Mouse (Mus musculus) testis, adult 2 months (tissue): ENCODE data around the gene Krt4.

ENCODE experiments used
- CTCF ChIP-seq: fragments of 200-500 bp; IDR thresholded peaks from 2 replicates; pipeline ENCODE4 v1.5.1; 2012; ENCODE audit warnings: low read depth, mild to moderate bottlenecking, inconsistent platforms, low read length, moderate library complexity; ENCODE audit not compliant: control insufficient read depth, insufficient read depth, insufficient replicate concordance
- POLR2A ChIP-seq: fragments of 200-500 bp; IDR thresholded peaks from 2 replicates; pipeline ENCODE4 v1.6.1; 2012; ENCODE audit warnings: low read depth, mild to moderate bottlenecking, inconsistent platforms, low read length, moderate library complexity; ENCODE audit not compliant: control insufficient read depth

DNA sequence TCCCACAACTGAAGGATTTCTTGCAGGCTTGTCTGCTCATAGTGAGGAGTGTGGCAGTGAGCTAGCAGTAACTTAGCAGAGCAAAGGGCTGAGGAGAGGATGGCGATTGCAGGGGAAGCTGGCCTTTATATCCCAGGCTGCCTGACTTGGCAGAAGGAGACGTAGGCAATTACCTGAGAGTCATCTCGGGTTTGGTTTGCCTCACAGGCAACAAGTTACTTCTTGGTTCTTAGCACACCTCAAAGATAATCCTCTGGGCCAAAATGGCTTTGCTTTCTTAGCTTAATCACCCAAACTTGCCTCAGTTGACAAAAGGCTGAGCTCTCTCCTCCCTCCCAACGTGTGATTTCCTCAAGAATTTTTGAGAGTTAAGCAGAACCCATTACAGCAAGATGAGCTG lies 31.7 kb downstream of the Krt4 start, which contains the start of gene Krt76:
- TF ChIP-seq CTCF: no peak
- no peak for TF ChIP-seq POLR2A
